Mouse (Mus musculus): ENCODE measurements around the gene Hat1. TPM values are rescaled to one million over a fixed set of nuclear protein-coding genes. Genes with fewer than 3 reads are reported as not detected.

The Hat1 gene
- total RNA-seq, 4 experiments from 2014 or later = 16.8 to 20.9 (median 18.7) TPM

DNA sequence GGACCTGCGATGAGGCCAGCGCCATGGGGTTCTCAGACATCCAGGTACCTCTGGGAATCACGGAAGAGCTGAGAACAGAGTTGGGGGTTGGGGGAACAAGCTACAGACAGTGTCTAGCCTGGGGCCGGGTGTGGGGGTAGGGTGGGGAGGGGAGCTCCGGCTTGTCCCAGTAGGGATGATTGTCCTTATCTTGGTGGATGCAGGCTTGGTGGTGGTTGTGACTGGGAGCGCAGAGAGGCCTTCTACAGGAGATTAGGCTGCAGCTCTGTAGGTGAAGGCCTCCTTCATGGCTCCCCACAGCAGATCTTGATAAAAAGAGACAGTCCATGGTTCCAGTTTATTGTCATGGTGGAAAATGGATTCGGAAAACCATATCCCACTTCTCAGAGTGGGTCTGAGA lies 72.8 kb downstream of the Hat1 start:
- no peak for DNase-seq (ENCODE audit: low spot score in 2 of 2)

DNA sequence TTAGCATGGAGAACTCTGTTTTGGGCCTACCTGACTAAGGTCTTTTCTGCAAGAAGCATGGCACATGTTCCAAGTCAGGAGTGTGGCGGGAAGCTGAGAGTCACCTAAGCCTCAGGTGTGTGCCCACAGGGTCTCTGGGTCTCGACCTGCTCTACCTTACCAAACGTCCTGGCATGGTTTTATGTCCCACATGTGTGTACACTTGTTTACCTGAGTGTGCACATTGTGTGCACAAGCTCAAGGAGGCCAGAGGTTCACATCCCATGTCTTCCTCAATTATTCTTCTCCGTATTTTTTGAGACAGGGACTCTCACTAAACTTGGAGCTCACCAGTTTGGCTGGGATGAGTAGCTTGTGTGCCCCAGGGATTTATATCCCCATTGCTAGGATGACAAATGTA lies 73.3 kb downstream of the Hat1 start:
- DNase-seq (ENCODE audit: low spot score in 2 of 2) = no peak

DNA sequence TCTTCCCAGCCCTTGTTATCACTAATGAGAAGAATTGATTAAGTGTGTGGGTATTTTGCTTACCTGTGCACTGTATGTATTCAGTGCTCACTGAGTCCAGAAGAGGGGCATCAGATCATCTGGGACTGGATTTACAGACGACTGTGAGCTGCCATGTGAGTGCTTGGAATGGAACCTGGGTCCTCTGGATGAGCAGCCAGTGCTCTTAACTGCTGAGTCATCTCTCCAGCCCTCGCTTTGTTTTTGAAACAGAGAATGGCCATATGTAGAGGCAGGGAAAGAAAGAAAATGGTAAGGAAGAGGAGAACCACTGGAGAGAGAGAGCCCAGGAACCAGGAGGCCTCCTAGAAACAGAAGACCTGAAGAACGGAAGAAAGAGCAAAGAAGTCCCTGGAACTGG lies 73.8 kb downstream of the Hat1 start:
- DNase-seq (ENCODE audit: low spot score in 2 of 2) = no peak

DNA sequence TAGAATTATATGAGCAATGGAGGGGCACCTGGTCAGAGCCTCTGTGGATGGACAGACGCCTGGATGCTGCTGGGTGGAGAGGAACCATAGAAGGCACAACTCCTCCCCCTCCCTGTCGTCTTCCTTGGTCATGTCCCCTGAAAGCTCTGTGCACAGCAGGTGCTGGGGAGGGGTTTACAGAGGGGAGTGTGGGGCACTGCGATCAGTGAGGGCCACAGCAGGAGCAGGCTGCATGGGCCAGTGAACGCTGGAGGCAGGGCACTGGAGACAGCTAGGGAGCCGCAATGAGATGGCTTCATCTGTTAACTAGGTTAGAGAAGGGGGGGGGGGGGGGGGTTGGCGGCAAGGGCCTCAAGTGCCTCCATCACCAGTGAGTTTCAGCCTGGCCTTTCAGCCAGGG lies 77.3 kb downstream of the Hat1 start:
- no peak for DNase-seq (ENCODE audit: low spot score in 2 of 2)

DNA sequence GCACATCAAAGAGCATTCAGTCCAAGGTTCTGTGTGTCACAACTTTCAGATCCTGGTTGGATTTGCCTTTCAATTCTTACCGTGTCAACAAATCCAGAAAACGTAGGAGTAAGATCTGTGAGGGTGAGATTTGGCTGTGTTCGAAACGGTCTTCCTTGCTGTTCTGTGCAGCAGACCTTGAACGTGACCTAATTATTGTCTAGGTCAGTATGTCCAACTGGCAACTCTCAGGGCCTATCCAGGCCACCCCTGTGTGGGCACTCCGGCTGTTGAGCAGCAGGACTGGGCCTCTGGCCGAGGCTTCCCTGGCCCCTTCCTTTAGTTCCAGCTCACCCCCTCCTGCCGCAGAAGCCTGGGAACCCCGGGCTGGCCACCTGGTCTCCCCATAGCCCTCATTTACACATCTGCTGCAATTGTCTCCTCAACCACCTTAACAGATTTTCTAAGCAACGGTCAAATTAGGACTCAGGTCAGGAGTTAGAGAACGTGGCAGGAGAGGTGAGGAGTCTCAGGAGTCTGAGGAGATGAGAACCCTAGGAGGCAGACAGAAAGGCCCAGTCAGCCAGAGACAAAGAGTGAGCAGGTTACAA lies 78.2 kb downstream of the Hat1 start:
- no peak for DNase-seq (ENCODE audit: low spot score in 2 of 2)

DNA sequence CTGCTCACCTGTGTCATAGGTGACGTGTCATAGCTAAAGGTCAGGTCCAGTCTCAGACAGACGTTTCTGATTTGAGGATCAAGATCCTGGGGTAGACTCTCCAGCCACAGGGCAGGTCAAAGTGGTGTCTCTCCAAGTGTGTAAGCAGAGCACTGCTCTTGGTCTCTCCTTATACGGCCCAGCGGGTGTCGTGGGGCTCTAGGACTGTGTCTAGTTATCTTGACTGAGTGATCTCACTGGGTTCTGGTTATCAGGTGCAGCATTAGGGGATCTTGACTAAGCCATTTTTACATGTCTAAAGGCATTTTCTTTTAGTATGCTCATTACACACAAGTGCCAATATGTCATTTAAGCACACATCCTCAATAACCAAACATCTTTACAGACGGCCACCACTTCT lies 82.3 kb downstream of the Hat1 start:
- DNase-seq (ENCODE audit: low spot score in 2 of 2) = no peak

DNA sequence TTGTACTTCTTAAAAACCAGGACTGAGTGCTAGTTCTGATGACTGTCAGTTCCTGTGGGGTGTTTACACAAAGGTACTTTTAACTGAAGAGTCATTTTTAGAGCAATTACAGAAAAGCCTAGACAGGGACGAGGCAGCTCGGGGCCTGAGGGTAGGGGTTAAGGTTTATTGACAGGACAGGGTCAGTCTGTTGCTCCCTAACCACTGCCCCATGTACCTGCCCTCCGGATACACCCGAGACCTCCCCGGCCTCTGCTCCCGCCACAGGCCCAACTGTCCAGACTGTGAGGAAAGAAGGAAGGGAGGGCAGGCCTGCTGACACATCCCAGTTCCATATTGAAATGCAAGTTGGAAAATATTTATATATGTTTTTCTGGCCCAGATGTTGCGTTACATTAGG lies 85.1 kb downstream of the Hat1 start:
- DNase-seq (ENCODE audit: low spot score in 2 of 2) = no peak

DNA sequence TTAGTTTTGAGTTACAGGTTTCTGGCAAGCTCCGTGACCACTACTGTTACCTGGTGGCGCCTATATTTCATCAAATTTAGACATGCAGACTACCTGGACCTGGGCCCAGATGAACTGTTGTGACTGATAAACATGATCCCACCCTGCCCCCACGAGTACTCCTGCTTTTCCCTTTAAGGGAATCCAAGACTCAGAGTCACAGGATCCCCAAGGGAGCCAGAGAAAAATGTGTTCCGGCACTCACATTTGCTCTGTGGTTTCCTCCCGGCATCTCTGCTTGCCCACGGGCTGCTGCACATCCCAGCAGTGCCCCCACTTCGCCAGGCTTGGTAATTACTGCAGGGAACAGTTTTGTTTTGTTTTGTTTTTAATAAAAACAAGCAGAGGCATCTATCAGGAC lies 85.6 kb downstream of the Hat1 start:
- DNase-seq (ENCODE audit: low spot score in 2 of 2) = no peak

DNA sequence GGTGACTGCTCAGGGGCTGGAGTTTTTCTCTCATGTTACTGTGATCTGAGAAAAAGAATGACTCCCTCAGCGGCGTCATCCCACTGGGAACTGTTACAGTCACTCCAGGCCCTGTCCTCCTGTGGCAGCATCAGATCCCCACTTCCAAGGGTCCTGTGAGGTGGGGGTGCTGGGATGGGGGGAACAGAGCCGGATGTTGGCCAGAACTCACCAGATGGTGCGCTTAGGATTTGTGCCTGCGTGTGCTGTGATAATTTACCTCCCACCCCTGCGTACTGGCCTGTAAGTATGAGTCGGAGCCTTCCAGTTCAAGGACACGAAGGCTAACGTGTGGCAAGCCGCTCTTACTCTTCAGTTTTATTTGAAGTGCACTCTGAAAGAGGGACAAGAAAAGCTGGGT lies 86.6 kb downstream of the Hat1 start:
- DNase-seq (ENCODE audit: low spot score in 2 of 2) = no peak

DNA sequence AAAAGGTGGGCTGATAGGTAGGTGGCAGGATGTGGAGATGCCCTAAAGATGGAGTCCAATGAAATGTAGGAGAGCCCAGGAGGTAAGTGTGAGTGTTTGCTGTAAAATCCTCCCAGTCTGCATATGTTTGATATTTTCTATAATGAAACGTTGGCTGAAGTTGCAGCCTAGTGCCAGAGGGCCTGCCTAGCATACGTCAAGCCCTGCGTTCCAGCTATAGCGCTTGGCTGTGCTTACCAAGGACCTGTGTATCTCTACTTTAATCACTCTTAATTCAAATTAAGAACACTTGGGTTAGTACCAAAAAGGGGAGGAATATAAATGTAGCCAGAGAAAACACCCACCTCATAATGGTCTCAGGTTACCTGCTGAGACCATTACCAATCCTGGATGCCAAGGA lies 87.0 kb downstream of the Hat1 start:
- no peak for DNase-seq (ENCODE audit: low spot score in 2 of 2)

DNA sequence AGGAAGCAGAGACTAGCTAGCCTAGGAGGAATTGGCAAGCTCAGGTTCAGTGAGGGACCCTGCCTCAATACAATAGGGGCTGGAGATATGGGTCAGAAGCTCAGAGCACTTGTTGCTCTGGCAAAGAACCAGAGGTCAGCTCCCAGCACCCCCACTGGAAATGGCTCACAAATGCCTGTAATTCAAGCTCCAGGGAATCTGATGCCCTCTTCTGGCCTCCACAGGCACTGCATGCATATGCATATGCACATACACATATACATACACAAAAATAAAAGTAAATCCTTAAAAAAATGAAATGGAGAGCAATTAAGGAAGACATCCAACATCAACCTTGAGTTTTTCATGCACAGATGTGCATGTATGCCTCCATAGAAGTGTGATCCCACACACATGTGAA lies 89.0 kb downstream of the Hat1 start:
- DNase-seq (ENCODE audit: low spot score in 2 of 2) = no peak

DNA sequence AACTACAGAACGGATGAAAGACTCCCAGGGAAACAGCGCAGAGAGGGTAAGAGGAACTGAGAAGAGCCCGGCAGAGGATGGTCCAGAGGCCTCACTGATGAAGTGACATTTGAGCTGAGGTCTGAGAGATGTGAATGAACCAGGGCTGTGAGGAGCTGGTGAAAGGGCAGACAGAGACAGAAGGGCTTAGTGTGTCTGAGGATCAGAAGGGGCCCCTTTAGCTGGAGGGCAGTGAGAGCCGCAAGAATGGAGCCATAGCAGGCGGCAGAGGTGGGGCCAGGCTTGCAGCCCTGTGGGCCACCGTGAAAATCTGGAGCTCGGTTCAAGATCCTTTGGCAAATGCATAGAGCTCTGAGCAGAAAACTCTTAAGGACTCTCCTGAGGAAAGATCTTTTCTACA lies 91.2 kb downstream of the Hat1 start:
- no peak for DNase-seq (ENCODE audit: low spot score in 2 of 2)

DNA sequence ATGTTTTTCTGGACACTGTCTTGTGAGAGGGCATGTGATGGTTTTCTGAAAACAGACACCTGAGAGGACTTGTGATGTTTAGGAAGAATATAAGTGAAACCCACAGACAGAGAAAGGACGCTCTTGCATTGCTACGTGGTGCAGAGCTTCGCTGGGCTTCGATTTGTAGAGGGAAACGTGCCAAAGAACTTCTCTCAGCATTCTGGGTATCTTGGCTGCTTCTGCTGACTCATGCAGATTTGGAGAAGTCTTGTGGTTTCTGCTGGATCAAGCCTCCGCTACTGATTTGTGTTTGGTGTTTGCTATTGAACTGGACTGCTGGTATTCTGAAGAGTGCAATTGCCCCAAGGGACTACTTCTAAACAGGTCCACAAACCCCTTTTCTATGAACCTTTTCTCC lies 93.1 kb downstream of the Hat1 start:
- no peak for DNase-seq (ENCODE audit: low spot score in 2 of 2)

DNA sequence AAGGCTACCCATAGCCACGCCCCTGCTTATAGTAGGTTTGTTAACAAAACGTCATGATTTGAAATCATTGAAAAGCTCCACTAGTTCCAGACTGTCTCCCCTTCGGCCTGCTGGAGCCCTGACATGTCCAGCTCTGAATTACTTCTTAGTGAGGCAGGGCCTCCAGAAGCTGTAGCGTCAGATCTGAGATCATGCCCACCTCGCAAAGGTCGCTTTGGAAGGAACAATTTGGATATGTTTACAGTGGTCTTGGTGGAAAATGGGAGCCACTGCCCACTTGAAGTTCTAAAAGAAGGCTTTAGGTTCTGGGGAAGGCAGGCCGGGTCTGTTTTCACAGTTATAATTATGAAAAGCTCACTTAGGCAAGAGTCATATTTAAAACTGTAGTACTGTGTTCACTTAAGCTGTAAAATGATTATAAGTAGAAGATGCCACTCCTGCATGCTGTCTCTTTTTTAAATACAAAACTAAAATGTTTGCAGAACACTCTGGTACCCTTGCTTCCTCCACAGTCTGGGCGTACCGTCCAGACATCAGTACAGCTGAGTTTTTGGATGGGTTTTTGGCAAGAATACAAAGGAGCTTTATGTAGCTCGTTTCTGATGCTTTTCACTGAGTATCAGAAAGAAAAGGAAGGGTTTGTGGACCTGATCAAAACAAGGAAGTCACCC lies 94.4 kb downstream of the Hat1 start:
- no peak for DNase-seq (ENCODE audit: low spot score in 2 of 2)

DNA sequence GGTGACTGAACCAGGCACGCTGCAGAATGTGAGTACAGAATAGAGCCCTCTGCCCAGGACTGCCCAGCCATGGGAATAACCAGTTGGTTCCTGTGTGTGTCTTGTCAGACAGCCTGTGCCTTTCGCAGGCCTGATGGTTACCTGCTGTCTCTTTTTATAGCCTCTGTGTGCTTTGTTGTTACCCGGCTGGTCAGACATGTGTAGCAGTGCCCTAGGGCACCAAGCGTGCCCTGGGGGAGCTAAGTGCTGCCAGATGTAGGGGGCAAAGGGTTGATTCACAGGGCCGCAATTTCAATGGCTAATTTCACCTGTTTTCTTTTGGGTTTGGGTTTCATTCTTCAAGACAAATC lies 94.9 kb downstream of the Hat1 start:
- no peak for DNase-seq (ENCODE audit: low spot score in 2 of 2)

Other genes starting within 250 kb of the Hat1 start
- 100 to 1,000 TPM; 127 to 141 (median 138) TPM for gene Dync1i2, start 177.3 kb upstream of the Hat1 start, total RNA-seq (2022)
- 100 to 1,000 TPM; 162 to 175 (median 163) TPM for gene Slc25a12, start 21.2 kb upstream of the Hat1 start, total RNA-seq (2022)
- 10 to 100 TPM; 22.5 to 29.5 (median 26.1) TPM for gene Metap1d, start 64.3 kb downstream of the Hat1 start, total RNA-seq (2022)
- 10 to 100 TPM; 14.0 to 16.3 (median 15.2) TPM for gene Dlx1, start 139.2 kb downstream of the Hat1 start, total RNA-seq (2022)
- gene Dlx2, start 157.8 kb downstream of the Hat1 start, total RNA-seq (2022) = 1 to 10 TPM; 3.6 to 4.9 (median 4.7) TPM

Measured in layer of hippocampus, adult 8-10 months (tissue).